Mouse (Mus musculus): Measurements from ENCODE around the gene Nr4a1. TPM values are rescaled to one million over a fixed set of nuclear protein-coding genes. Genes with fewer than 3 reads are reported as not detected.

Nr4a1 gene
- polyA plus RNA-seq, 1 experiment from 2014 or later = 4.0 TPM

DNA sequence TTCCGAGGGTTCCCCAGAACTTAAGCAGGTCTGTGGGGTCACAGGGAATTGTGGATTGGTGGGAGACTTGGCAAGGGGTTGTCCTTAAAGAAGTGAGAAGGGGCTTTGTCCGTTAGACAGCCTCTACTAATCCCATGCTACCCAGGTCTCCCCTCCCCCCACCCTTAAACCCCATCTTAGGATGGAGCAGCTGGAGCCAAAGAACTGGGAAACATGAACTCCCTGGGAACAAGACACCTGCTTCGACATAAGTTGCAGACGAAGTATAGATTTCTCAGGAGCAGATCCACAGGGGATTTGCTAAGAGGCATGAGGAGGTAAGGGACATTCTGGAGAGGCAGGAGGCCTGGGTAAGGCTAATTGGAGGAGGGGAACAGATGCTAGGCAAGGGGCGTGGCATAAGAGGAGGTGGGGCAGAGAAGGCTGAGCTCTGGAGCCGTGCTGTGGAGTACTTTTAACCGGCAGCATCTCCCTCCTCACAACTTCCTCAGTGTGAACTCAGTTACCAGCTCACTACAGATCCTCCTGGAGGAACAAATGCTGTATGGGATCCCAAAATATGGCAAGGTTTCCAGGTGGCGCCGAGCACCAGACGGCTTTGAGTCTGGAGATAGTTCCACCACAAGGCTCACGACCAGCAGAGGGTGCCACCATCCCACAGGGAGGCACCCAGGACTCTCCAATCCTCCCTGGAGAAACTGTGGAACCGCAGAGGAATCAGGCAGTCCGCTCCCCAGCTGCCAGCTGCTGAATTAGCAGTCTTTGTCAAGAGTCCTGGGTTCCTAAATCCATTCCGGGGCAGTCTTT, 32.6 kb upstream of the Nr4a1 start:
- Histone ChIP-seq H3K9me3 (ENCODE audit: control insufficient read depth, low read length) (no peaks in the 10 kb centered on the region), H3K27ac (replicated peaks; ENCODE audit: low read depth, low read length) (peak overlapping the region; percentile 22; the same call in 1 of the 2 replicates)

DNA sequence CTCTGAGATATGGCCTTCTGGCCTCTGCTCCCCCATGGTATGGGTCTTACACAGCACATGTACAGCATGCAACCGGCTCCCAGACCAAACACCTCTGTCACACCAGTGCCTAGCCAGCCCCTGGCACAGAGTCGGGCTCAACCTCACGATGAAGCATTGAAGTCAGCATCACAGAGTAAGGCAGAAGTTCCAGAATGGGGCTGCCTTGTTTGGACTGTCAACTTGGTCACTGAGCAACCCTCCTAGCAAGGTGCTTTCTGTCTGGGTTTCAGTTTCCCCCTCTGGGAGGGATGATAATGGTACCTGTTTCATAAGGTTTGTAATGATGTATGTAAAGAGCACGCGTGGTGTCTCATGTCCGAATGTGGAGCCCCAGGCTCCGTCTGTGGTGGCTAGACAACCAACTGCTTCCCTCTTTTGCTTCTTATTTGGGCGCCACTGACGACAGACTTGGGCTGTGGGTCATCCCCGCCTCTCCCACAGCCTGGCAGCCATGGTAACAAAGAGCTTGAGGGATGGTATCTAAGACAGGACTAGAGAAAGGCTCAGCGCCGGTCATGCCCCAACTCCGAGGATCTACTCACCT, 31.1 kb upstream of the Nr4a1 start:
- Histone ChIP-seq H3K27ac (replicated peaks; ENCODE audit: low read depth, low read length) (no peak overlapping the region), H3K4me2 (ENCODE audit: low read depth, severe bottlenecking) (no peak overlapping the region)

More for the DNA sequence above, 32.6 kb upstream of the Nr4a1 start:
- peaks cover 33% of the 10 kb centered on the region for H3K4me1 ChIP-seq (ENCODE audit: control insufficient read depth, insufficient read depth, low read length)
- no peaks in the 10 kb centered on the region for H3K27me3 ChIP-seq (ENCODE audit: control insufficient read depth, insufficient read depth, low read length)
- ATAC-seq (ENCODE audit: insufficient number of reproducible peaks, low FRiP score, low TSS enrichment, low read depth) = peak; percentile 64
- whole genome bisulfite sequencing = 2% methylated on average over 14 of the region's 14 CpGs
- H3K4me2 ChIP-seq (ENCODE audit: low read depth, severe bottlenecking) = peak overlapping the region; percentile 43
- H3K4me3 ChIP-seq (ENCODE audit: low read depth, low read length) = no peak overlapping the region
- no peaks in the 10 kb centered on the region for H3K36me3 ChIP-seq (ENCODE audit: control insufficient read depth, insufficient read depth, low read length)
- peak; percentile 83 for DNase-seq (ENCODE audit: low spot score)
- H3K9ac ChIP-seq (ENCODE audit: low read length) = peak overlapping the region; percentile 8; the same call in 1 of the 2 replicates

DNA sequence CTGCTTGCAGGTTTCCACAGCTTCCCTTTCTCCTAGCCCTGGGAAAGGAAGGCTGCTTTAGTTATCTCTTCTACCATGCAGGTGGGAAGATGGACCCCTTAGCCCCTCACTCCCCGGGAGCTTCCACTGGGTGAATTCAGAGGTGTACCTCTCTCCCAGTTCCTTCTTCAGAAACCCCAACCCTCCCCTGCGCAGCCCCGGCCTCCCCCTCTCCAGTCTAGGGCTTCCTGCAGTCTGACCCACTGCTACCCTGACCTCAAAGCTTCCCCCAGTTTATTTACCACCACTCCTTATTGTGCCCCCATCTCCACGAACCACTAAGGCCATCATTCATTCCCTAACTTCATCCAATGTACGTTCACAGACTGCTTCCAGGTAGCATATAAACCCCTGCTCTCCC, 30.5 kb upstream of the Nr4a1 start:
- Histone ChIP-seq H3K36me3 (ENCODE audit: control insufficient read depth, insufficient read depth, low read length) (no peaks in the 10 kb centered on the region), H3K9me3 (ENCODE audit: control insufficient read depth, low read length) (no peaks in the 10 kb centered on the region), H3K4me3 (ENCODE audit: low read depth, low read length) (peak overlapping the region; percentile 82), H3K4me1 (ENCODE audit: control insufficient read depth, insufficient read depth, low read length) (peaks cover 44% of the 10 kb centered on the region), H3K4me2 (ENCODE audit: low read depth, severe bottlenecking) (peak overlapping the region; percentile 77), H3K9ac (ENCODE audit: low read length) (peak overlapping the region; percentile 92; the same call in 1 of the 2 replicates), H3K27me3 (ENCODE audit: control insufficient read depth, insufficient read depth, low read length) (no peaks in the 10 kb centered on the region), H3K27ac (replicated peaks; ENCODE audit: low read depth, low read length) (0 out of 2 replicates have a peak overlapping the region, but pooled peaks have one; percentile 30)
- 7% methylated on average over 5 of the region's 5 CpGs for WGBS
- DNase-seq (ENCODE audit: low spot score) = peak; percentile 28
- ATAC-seq (ENCODE audit: insufficient number of reproducible peaks, low FRiP score, low TSS enrichment, low read depth) = no peak

More for the DNA sequence above, 31.1 kb upstream of the Nr4a1 start:
- Histone ChIP-seq H3K4me3 (ENCODE audit: low read depth, low read length) (no peak overlapping the region), H3K9me3 (ENCODE audit: control insufficient read depth, low read length) (no peaks in the 10 kb centered on the region), H3K27me3 (ENCODE audit: control insufficient read depth, insufficient read depth, low read length) (no peaks in the 10 kb centered on the region), H3K9ac (ENCODE audit: low read length) (no peak overlapping the region), H3K4me1 (ENCODE audit: control insufficient read depth, insufficient read depth, low read length) (peaks cover 40% of the 10 kb centered on the region), H3K36me3 (ENCODE audit: control insufficient read depth, insufficient read depth, low read length) (no peaks in the 10 kb centered on the region)
- no peak for ATAC-seq (ENCODE audit: insufficient number of reproducible peaks, low FRiP score, low TSS enrichment, low read depth)
- no peak for DNase-seq (ENCODE audit: low spot score)
- 45% methylated on average over 13 of the region's 13 CpGs for WGBS

DNA sequence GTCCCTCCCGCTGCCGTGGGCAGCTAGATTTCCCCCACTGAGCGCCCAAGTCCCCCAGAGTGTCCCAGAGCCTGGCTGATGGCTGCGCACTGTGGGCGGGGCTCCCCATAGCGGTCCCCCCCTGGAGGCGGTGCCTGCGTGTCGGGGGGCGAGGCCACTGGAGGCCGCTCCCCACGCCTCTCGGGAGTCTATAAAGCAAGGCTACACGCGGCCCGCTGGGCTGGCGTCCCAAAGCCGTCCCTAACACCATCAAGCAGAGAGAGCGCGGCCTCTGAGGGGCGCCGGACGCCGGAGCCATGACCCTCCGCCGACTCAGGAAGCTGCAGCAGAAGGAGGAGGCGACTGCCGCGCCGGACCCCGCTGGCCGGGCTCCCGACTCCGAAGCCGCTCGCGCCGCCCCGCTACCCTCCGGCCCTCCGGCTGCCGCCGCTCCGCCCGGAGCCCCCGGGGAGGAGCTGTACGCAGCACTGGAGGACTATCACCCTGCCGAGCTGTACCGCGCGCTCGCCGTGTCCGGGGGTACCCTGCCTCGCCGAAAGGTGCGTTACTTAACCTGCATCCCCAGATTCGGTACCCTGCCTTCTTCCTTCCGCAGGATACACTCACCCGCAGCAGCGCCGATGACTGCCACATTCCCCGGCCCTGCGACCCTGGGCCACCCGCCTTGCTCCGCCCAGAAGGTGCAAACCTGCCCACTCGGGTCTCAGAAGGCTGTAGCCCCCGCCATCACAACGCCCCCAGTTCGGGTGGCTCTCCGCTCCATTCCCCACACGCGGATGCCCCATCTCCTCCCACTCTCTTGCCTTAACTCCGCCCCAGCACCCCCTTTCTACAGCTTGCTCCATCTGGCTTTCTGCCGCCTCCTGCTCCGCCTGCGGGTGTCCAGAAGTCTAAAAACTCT, 29.8 kb upstream of the Nr4a1 start, which contains the start of gene Grasp:
Gene Grasp, plus strand, starts transcription at position 183 of the 901 bp plus-strand sequence.
- Histone ChIP-seq H3K4me3 (ENCODE audit: low read depth, low read length) (peak within 1 kb of the TSS; percentile 82), H3K4me1 (ENCODE audit: control insufficient read depth, insufficient read depth, low read length) (peaks cover 47% of the 10 kb centered on the region), H3K4me2 (ENCODE audit: low read depth, severe bottlenecking) (peak within 1 kb of the TSS; percentile 77), H3K27me3 (ENCODE audit: control insufficient read depth, insufficient read depth, low read length) (no peaks in the 10 kb centered on the region), H3K27ac (replicated peaks; ENCODE audit: low read depth, low read length) (peak within 1 kb of the TSS; percentile 74), H3K36me3 (ENCODE audit: control insufficient read depth, insufficient read depth, low read length) (no peaks in the 10 kb centered on the region), H3K9ac (ENCODE audit: low read length) (peak within 1 kb of the TSS; percentile 92), H3K9me3 (ENCODE audit: control insufficient read depth, low read length) (no peaks in the 10 kb centered on the region)
- peak; percentile 91 for DNase-seq (ENCODE audit: low spot score)
- peak; percentile 72 for ATAC-seq (ENCODE audit: insufficient number of reproducible peaks, low FRiP score, low TSS enrichment, low read depth)
- under 1% methylated on average over 77 of the region's 77 CpGs for WGBS

DNA sequence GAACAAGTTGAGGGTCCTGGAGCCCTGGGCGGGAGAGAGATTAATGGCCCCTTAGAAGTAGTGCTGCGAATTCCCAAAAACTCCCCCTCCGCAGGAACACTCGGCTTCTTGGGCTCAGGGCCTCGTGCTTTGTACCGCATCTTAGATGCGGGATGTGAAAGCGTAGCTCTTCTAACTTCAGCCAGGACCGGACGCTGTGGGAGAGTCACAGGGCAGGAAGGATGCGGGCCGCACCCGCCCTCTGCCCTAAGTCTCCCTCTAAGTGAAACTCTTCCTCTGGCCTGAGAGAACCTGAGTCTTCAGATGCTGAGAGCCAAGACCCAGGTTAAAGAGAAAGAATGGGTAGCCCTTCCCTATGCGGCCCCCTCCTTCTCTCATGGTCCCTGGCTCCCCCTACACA, 29.1 kb upstream of the Nr4a1 start:
- DNase-seq (ENCODE audit: low spot score) = no peak
- Histone ChIP-seq H3K4me1 (ENCODE audit: control insufficient read depth, insufficient read depth, low read length) (peaks cover 46% of the 10 kb centered on the region), H3K27me3 (ENCODE audit: control insufficient read depth, insufficient read depth, low read length) (no peaks in the 10 kb centered on the region), H3K9me3 (ENCODE audit: control insufficient read depth, low read length) (no peaks in the 10 kb centered on the region), H3K27ac (replicated peaks; ENCODE audit: low read depth, low read length) (peak overlapping the region; percentile 74), H3K9ac (ENCODE audit: low read length) (peak overlapping the region; percentile 92), H3K4me2 (ENCODE audit: low read depth, severe bottlenecking) (peak overlapping the region; percentile 77), H3K4me3 (ENCODE audit: low read depth, low read length) (peak overlapping the region; percentile 82), H3K36me3 (ENCODE audit: control insufficient read depth, insufficient read depth, low read length) (peaks cover under 1% of the 10 kb centered on the region; the same call in 1 of the 2 replicates)
- 2% methylated on average over 14 of the region's 14 CpGs for WGBS
- no peak for ATAC-seq (ENCODE audit: insufficient number of reproducible peaks, low FRiP score, low TSS enrichment, low read depth)

DNA sequence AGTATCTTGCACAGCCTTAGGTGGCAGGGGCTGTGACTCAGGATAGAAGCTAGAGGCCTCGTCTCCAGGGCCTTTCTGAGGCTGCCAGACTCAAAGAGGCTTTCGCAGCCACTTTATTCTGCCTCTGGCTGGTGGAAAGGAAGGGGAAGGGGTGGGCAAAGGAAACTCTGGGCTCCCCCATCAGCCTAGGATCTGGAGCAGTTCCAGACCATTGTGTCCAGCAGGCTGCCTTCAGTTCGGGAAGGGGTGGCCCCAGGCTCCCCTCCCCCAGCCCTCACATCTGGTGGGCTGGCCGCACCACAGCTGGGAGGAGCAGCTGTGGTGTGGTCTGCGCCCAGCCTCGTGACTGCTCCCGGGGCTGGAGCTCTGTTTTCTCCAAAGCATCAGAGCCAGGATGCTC, 26.1 kb upstream of the Nr4a1 start:
- Histone ChIP-seq H3K27ac (replicated peaks; ENCODE audit: low read depth, low read length) (peak overlapping the region; percentile 90), H3K4me1 (ENCODE audit: control insufficient read depth, insufficient read depth, low read length) (peaks cover 27% of the 10 kb centered on the region), H3K27me3 (ENCODE audit: control insufficient read depth, insufficient read depth, low read length) (no peaks in the 10 kb centered on the region), H3K9me3 (ENCODE audit: control insufficient read depth, low read length) (no peaks in the 10 kb centered on the region), H3K4me2 (ENCODE audit: low read depth, severe bottlenecking) (peak overlapping the region; percentile 23), H3K4me3 (ENCODE audit: low read depth, low read length) (no peak overlapping the region), H3K9ac (ENCODE audit: low read length) (peak overlapping the region; percentile 51), H3K36me3 (ENCODE audit: control insufficient read depth, insufficient read depth, low read length) (peaks cover 11% of the 10 kb centered on the region; the same call in 1 of the 2 replicates)
- ATAC-seq (ENCODE audit: insufficient number of reproducible peaks, low FRiP score, low TSS enrichment, low read depth) (peak; percentile 61), DNase-seq (ENCODE audit: low spot score) (peak; percentile 84)
- 11% methylated on average over 7 of the region's 7 CpGs for WGBS

DNA sequence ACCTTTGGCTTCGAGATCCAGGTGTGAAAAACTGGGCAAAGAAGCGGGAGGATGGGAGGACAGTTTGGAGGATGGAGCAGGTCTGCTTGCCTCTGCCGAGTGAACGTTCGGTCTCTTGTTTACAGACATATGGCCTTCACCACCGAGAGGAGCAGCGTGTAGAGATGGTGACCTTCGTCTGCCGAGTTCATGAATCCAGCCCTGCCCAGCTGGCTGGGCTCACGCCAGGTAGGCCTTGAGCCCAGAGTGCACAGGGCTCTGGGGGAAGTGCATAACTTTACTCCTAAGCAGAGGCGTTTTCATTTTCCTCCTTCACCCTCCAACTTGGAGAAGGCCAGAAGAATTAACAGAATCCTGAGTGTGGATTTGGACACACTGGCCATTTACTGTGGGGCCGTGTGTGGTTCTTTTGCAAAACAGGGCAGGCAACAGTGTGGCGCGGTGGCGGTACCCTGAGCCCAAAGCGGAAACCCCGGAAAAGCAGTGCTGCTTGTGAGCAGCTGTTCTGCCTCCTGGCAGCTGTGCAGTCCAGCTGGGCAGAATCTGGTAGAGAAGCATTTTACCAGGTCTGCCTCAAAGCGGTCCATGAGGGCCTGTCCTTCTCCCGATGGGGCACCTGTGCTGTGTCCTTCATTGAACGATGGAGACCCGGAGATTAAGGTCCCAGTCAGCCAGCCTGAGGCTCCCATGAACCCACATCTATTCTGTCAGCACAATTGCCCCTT, 25.0 kb upstream of the Nr4a1 start:
- WGBS = 88% methylated on average over 21 of the region's 21 CpGs
- peaks cover 11% of the 10 kb centered on the region; the same call in 1 of the 2 replicates for H3K36me3 ChIP-seq (ENCODE audit: control insufficient read depth, insufficient read depth, low read length)
- no peaks in the 10 kb centered on the region for H3K27me3 ChIP-seq (ENCODE audit: control insufficient read depth, insufficient read depth, low read length)
- H3K27ac ChIP-seq (replicated peaks; ENCODE audit: low read depth, low read length) = 0 out of 2 replicates have a peak overlapping the region, but pooled peaks have one; percentile 90
- H3K9me3 ChIP-seq (ENCODE audit: control insufficient read depth, low read length) = no peaks in the 10 kb centered on the region
- H3K4me3 ChIP-seq (ENCODE audit: low read depth, low read length) = no peak overlapping the region
- no peak overlapping the region for H3K4me2 ChIP-seq (ENCODE audit: low read depth, severe bottlenecking)
- peaks cover 23% of the 10 kb centered on the region for H3K4me1 ChIP-seq (ENCODE audit: control insufficient read depth, insufficient read depth, low read length)
- no peak for ATAC-seq (ENCODE audit: insufficient number of reproducible peaks, low FRiP score, low TSS enrichment, low read depth)
- DNase-seq (ENCODE audit: low spot score) = no peak
- no peak overlapping the region for H3K9ac ChIP-seq (ENCODE audit: low read length)

Measured in limb, embryonic 11.5 days (tissue).